Mouse (Mus musculus) CH12.LX (cell line): Measurements from ENCODE around the gene Slc19a2. TPM values are rescaled to one million over a fixed set of nuclear protein-coding genes. Genes with fewer than 3 reads are reported as not detected.

Experiments
- DNase-seq: peaks from one replicate; pipeline ENCODE4 v3.0.0-alpha.2; 2013; ENCODE audit errors: extremely low read depth
- H3K27ac ChIP-seq: 2 replicates; pipeline ENCODE4 v1.5.1; 2012; ENCODE audit warnings: low read depth, mild to moderate bottlenecking, control low read depth, moderate library complexity; ENCODE audit not compliant: insufficient read depth
- H3K27me3 ChIP-seq: replicated peaks from 2 replicates; pipeline ENCODE3; 2012; ENCODE audit warnings: inconsistent platforms
- H3K36me3 ChIP-seq, 2 experiments: replicated peaks in 1 of 2; 2 replicates each; pipeline versions ENCODE3 to v1.6.1; 2012; ENCODE audit warnings: inconsistent platforms in 1 of 2, low read length in 1 of 2, mild to moderate bottlenecking in 1 of 2, mixed read lengths in 1 of 2, moderate library complexity in 1 of 2; ENCODE audit not compliant: control insufficient read depth in 1 of 2, insufficient read depth in 1 of 2
- H3K4me1 ChIP-seq, 2 experiments: 2 replicates each; pipeline ENCODE4 v1.6.1; 2012; ENCODE audit warnings: inconsistent platforms in 1 of 2, moderate library complexity in 1 of 2; ENCODE audit not compliant: insufficient read depth in 2 of 2, control insufficient read depth in 1 of 2
- H3K4me2 ChIP-seq: 2 replicates; pipeline ENCODE4 v1.6.1; 2012; ENCODE audit warnings: low read depth, mild to moderate bottlenecking, control low read depth; ENCODE audit not compliant: poor library complexity, insufficient read depth, severe bottlenecking
- H3K4me3 ChIP-seq, 3 experiments: fragments of 150-350 bp in 1 of 3; sonication (generic) in 1 of 3; replicated peaks in 1 of 3; 2 replicates each; pipeline versions ENCODE3 to v1.5.1; 2011 to 2012; ENCODE audit warnings: low read depth in 2 of 3, low read length in 2 of 3, mild to moderate bottlenecking in 2 of 3, moderate library complexity in 2 of 3, control low read depth in 1 of 3, improper control_type of control experiment in 1 of 3, inconsistent platforms in 1 of 3, mixed read lengths in 1 of 3; ENCODE audit not compliant: poor library complexity in 1 of 3
- H3K79me2 ChIP-seq: replicated peaks from 2 replicates; pipeline ENCODE4 v1.6.1; 2012; ENCODE audit warnings: mild to moderate bottlenecking, moderate library complexity; ENCODE audit not compliant: control insufficient read depth, poor library complexity, insufficient read depth, severe bottlenecking; ENCODE audit errors: extremely low read depth
- H3K9ac ChIP-seq: 2 replicates; pipeline ENCODE4 v1.6.1; 2012; ENCODE audit warnings: low read depth, mild to moderate bottlenecking, control low read depth, moderate library complexity; ENCODE audit not compliant: insufficient read depth
- H3K9me3 ChIP-seq: replicated peaks from 2 replicates; pipeline ENCODE3; 2012; ENCODE audit warnings: low read length, inconsistent platforms, mixed read lengths
- CTCF ChIP-seq, 2 experiments: IDR thresholded peaks in 1 of 2; conservative IDR thresholded peaks in 1 of 2; 2 replicates each; pipeline ENCODE4 v1.5.1; 2011 to 2012; ENCODE audit warnings: low read depth in 2 of 2, low read length in 2 of 2, improper control_type of control experiment in 1 of 2, inconsistent platforms in 1 of 2, mild to moderate bottlenecking in 1 of 2, moderate library complexity in 1 of 2
- E2F4 ChIP-seq: IDR thresholded peaks from 2 replicates; pipeline ENCODE4 v1.6.1; 2011; ENCODE audit warnings: low read depth, low read length, improper control_type of control experiment; ENCODE audit not compliant: insufficient replicate concordance
- ELF1 ChIP-seq: IDR thresholded peaks from 2 replicates; pipeline ENCODE4 v1.6.1; 2014; ENCODE audit warnings: low read depth, mild to moderate bottlenecking, inconsistent platforms, low read length, improper control_type of control experiment
- EP300 ChIP-seq: IDR thresholded peaks from 2 replicates; pipeline ENCODE4 v1.6.1; 2011; ENCODE audit warnings: low read length, improper control_type of control experiment
- HCFC1 ChIP-seq: IDR thresholded peaks from 2 replicates; pipeline ENCODE4 v1.6.1; 2012; ENCODE audit warnings: low read depth, mild to moderate bottlenecking, inconsistent platforms, low read length, improper control_type of control experiment
- IRF4 ChIP-seq: IDR thresholded peaks from 2 replicates; pipeline ENCODE4 v1.6.1; 2014; ENCODE audit warnings: low read depth, mild to moderate bottlenecking, inconsistent platforms, low read length, improper control_type of control experiment
- JUND ChIP-seq: conservative IDR thresholded peaks from 2 replicates; pipeline ENCODE4 v1.6.1; 2011; ENCODE audit warnings: low read depth, low read length, improper control_type of control experiment
- KAT2A ChIP-seq: IDR thresholded peaks from 2 replicates; pipeline ENCODE4 v1.6.1; 2012; ENCODE audit warnings: low read length, improper control_type of control experiment, inconsistent platforms; ENCODE audit not compliant: insufficient replicate concordance
- MAFK ChIP-seq: IDR thresholded peaks from 2 replicates; pipeline ENCODE4 v1.6.1; 2011; ENCODE audit warnings: low read length, improper control_type of control experiment; ENCODE audit not compliant: insufficient replicate concordance
- MAX ChIP-seq: IDR thresholded peaks from 2 replicates; pipeline ENCODE4 v1.6.1; 2011; ENCODE audit warnings: low read length, improper control_type of control experiment
- MAZ ChIP-seq: IDR thresholded peaks from 2 replicates; pipeline ENCODE4 v1.6.1; 2012; ENCODE audit warnings: low read depth, mild to moderate bottlenecking, inconsistent platforms, low read length, improper control_type of control experiment, moderate library complexity
- MEF2A ChIP-seq: IDR thresholded peaks from 2 replicates; pipeline ENCODE4 v1.6.1; 2014; ENCODE audit warnings: low read depth, mild to moderate bottlenecking, inconsistent platforms, low read length, improper control_type of control experiment, borderline replicate concordance
- NELFE ChIP-seq: IDR thresholded peaks from 2 replicates; pipeline ENCODE4 v1.6.1; 2011; ENCODE audit warnings: low read depth, low read length, improper control_type of control experiment
- NRF1 ChIP-seq: IDR thresholded peaks from 2 replicates; pipeline ENCODE4 v1.6.1; 2014; ENCODE audit warnings: low read depth, mild to moderate bottlenecking, inconsistent platforms, low read length, improper control_type of control experiment, moderate library complexity
- PAX5 ChIP-seq: IDR thresholded peaks from 2 replicates; pipeline ENCODE4 v1.6.1; 2012; ENCODE audit warnings: low read length, inconsistent platforms, mixed read lengths
- POLR2A ChIP-seq: IDR thresholded peaks from 2 replicates; pipeline ENCODE4 v1.6.1; 2011; ENCODE audit warnings: low read depth, mild to moderate bottlenecking, improper control_type of control experiment, low read length
- POLR2AphosphoS2 ChIP-seq: IDR thresholded peaks from 2 replicates; pipeline ENCODE4 v1.6.1; 2011; ENCODE audit warnings: low read depth, low read length, improper control_type of control experiment
- RCOR1 ChIP-seq: conservative IDR thresholded peaks from 2 replicates; pipeline ENCODE4 v1.6.1; 2012; ENCODE audit warnings: low read depth, mild to moderate bottlenecking, inconsistent platforms, low read length, improper control_type of control experiment
- SIN3A ChIP-seq: IDR thresholded peaks from 2 replicates; pipeline ENCODE4 v1.6.1; 2012; ENCODE audit warnings: low read length, improper control_type of control experiment, inconsistent platforms
- SMC3 ChIP-seq: IDR thresholded peaks from 2 replicates; pipeline ENCODE4 v1.6.1; 2011; ENCODE audit warnings: low read depth, low read length, improper control_type of control experiment
- TBP ChIP-seq: conservative IDR thresholded peaks from 2 replicates; pipeline ENCODE4 v1.6.1; 2011; ENCODE audit warnings: low read depth, low read length, improper control_type of control experiment
- TCF12 ChIP-seq: IDR thresholded peaks from 2 replicates; pipeline ENCODE4 v1.6.1; 2014; ENCODE audit warnings: low read depth, mild to moderate bottlenecking, inconsistent platforms, low read length, improper control_type of control experiment
- UBTF ChIP-seq: IDR thresholded peaks from 2 replicates; pipeline ENCODE4 v1.6.1; 2012; ENCODE audit warnings: low read depth, mild to moderate bottlenecking, inconsistent platforms, low read length, improper control_type of control experiment, moderate library complexity
- ZKSCAN1 ChIP-seq: IDR thresholded peaks from 2 replicates; pipeline ENCODE4 v1.6.1; 2012; ENCODE audit warnings: low read depth, inconsistent platforms, low read length, improper control_type of control experiment, borderline replicate concordance
- ZMIZ1 ChIP-seq: IDR thresholded peaks from 2 replicates; pipeline ENCODE4 v1.6.1; 2012; ENCODE audit warnings: low read depth, mild to moderate bottlenecking, inconsistent platforms, low read length, improper control_type of control experiment
- ZNF384 ChIP-seq: IDR thresholded peaks from 2 replicates; pipeline ENCODE4 v1.6.1; 2012; ENCODE audit warnings: low read depth, low read length, improper control_type of control experiment, inconsistent platforms
- dilution Hi-C: fragments of 300-500 bp; cut with MboI; formaldehyde crosslinking; loops from 2 replicates; pipeline ENCODE4 v1.14.3; 2020; ENCODE audit warnings: low sequenced_read_pairs; ENCODE audit not compliant: extremely low pct_unique_long_range_greater_than_20kb, extremely low pct_ligation_motif_present
- in situ Hi-C: fragments of 300-500 bp; cut with MboI; formaldehyde crosslinking; loops from 3 replicates; pipeline ENCODE4 v1.14.3; 2019; ENCODE audit warnings: low sequenced_read_pairs, low pct_ligation_motif_present, low pct_unique_long_range_greater_than_20kb, mixed read lengths
- polyA plus RNA-seq: library from polyadenylated mRNA; unstranded; fragments of >175 nt; gene quantifications from 2 replicates; pipeline ENCODE4 v1.2.1, GENCODE M21; 2012; ENCODE audit warnings: low read depth; ENCODE audit not compliant: insufficient read length
- total RNA-seq, 2 experiments: library from RNA; depleted of rRNA; stranded (reverse); fragments of 300-350 nt in 1 of 2; fragments of >200 nt in 1 of 2; gene quantifications; 2 replicates each; pipeline ENCODE4 v1.2.3; 2012 to 2014

Slc19a2 gene
- total RNA-seq (2012; rRNA removed) (15.1 and 16.8 TPM in 2 replicates), total RNA-seq (2014; rRNA removed) (26.1 and 28.4 TPM in 2 replicates), polyA plus RNA-seq (10.9 and 11.6 TPM in 2 replicates)

- Histone ChIP-seq H3K79me2 (peaks cover 31% of the 10 kb centered on the region), H3K36me3 (peaks cover 0 to 3% of the 10 kb centered on the region in 2 experiments), H3K27me3 (no peaks in the 10 kb centered on the region), H3K4me3 (peak within 1 kb of the TSS; percentile 79 to 99 (median 85)), H3K4me2 (peak within 1 kb of the TSS; percentile 60), H3K9ac (peak within 1 kb of the TSS; percentile 91), H3K9me3 (no peaks in the 10 kb centered on the region), H3K4me1 (peaks cover 5 to 24% of the 10 kb centered on the region in 2 experiments), H3K27ac (peak within 1 kb of the TSS; percentile 62)
- peak; percentile 96 for DNase-seq
- dilution Hi-C loops (no loop called here), in situ Hi-C loops (no loop called here)
- TF ChIP-seq NELFE (peak; percentile 84), IRF4 (no peak), TCF12 (peak; percentile 27), ZNF384 (no peak), HCFC1 (peak; percentile 50), PAX5 (no peak), MEF2A (0 out of 2 replicates have a peak, but pooled peaks have one; percentile 7), E2F4 (no peak), RCOR1 (no peak), CTCF (conservative IDR thresholded peaks at IDR 0.05 in 1 of 2, IDR thresholded peaks at IDR 0.05 in 1 of 2; ENCODE audit: low read depth in 2 of 2, low read length in 2 of 2) (no peak), KAT2A (0 out of 2 replicates have a peak, but pooled peaks have one; percentile 38), MAZ (no peak), SMC3 (no peak), JUND (no peak), ZKSCAN1 (no peak), MAX (no peak; the same call in none of the 2 replicates), POLR2AphosphoS2 (peak; percentile 67; the same call in 1 of the 2 replicates), TBP (peak; percentile 65), MAFK (no peak), ELF1 (peak; percentile 39; the same call in 1 of the 2 replicates), NRF1 (peak; percentile 70), ZMIZ1 (peak; percentile 51; the same call in 1 of the 2 replicates), POLR2A (peak; percentile 93), EP300 (no peak), SIN3A (peak; percentile 42; the same call in 1 of the 2 replicates), UBTF (no peak; the same call in none of the 2 replicates)
These were observed at the start of gene Slc19a2 for GRCm38 (mm10) chr1:164248465-164249331. Gene Slc19a2, plus strand, starts transcription at chr1:164249046.
